Mouse (Mus musculus): ENCODE data around the gene Nxpe2.

DNA sequence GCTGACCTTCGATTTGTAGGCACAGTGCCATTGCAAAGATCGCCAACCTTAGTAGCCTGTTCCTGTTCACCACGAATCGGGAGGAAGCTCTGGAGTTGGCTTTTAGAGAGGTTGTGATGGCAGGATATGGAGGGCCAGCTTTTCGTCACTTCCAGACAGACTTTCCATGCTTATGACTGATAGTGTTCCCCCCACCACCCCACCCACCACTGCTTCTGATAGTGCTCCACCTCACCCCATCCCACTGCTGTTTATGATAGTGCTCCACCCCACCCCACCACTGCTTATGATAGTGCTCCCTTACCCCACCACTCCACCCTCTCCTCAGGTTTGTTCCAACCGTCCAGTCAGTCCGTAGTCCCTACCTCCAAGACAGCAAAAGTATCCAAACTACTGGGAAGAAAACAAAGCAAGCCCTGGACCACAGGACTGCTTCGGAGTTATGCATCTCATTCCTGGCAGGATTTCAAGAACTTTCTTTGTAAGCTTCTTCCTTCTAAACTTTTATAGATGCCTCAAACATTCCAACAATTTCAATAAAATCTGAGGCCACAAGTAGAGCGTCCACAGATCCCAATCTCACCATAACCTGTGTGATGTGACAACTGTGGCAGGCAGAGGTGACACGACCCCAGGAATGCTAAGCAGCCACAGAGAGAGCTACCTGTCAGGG is 12.4 kb downstream of the Nxpe2 start:
- TF ChIP-seq POLR2A (IDR thresholded peaks at IDR 0.05; ENCODE audit: low read depth, low read length) (no peak), CTCF (conservative IDR thresholded peaks at IDR 0.05 in 1 of 2, IDR thresholded peaks at IDR 0.05 in 1 of 2; ENCODE audit: low read depth in 2 of 2, low read length in 2 of 2) (no peak)

Measured in CH12.LX (cell line).